Mouse (Mus musculus): ENCODE data around the gene Ogdh. TPM values are rescaled to one million over a fixed set of nuclear protein-coding genes. Genes with fewer than 3 reads are reported as not detected.

Ogdh gene
- total and polyA plus RNA-seq, 2 experiments, result 69.9 to 85.2 TPM

DNA sequence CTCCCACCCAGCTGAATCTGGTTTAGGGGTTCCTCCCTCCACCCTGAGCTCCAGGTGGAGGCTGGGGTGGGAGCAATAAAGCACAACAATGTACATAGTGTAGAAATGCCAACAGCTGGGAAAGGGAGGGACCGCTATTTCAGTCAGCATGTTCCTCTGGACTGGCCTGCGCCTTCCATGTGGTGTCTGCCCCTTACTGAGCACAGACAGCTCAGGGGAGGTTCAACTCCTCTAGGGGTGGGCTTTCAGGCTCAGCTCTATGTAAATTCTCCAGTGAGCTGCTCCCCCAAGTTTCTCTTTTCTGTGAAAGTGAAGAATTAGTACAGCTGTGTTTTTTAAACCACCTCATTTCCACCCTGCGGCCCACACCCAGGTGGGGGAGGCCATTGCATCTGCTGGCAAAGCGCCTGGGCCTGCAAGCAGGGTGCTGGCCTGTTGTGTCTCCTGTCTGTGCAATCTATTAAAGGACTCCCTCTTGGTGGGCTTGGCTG lies 114.2 kb downstream of the Ogdh start:
- Histone ChIP-seq H3K79me2 (ENCODE audit: control insufficient read depth, insufficient read depth, low read length) (no peaks in the 10 kb centered on the region), H3K4me1 (ENCODE audit: control insufficient read depth, insufficient read depth, low read length) (no peaks in the 10 kb centered on the region), H3K9ac (ENCODE audit: low read depth, low read length) (no peak overlapping the region), H3K36me3 (ENCODE audit: control insufficient read depth, insufficient read depth, low read length) (peaks cover 8% of the 10 kb centered on the region; the same call in 1 of the 2 replicates), H3K27me3 (ENCODE audit: control insufficient read depth, insufficient read depth, low read length) (no peaks in the 10 kb centered on the region), H3K4me3 (ENCODE audit: insufficient read depth, low read depth, low read length) (no peak overlapping the region), H3K27ac (replicated peaks; ENCODE audit: insufficient read depth, low read depth, low read length) (0 out of 2 replicates have a peak overlapping the region, but pooled peaks have one; percentile 12)
- no peak for DNase-seq (ENCODE audit: extremely low read depth, low read depth, low spot score)
- 85% methylated on average over 4 of the region's 4 CpGs for WGBS
- no peak for TF ChIP-seq POLR2A (IDR thresholded peaks at IDR 0.05; ENCODE audit: extremely low read depth, insufficient read depth, low read length)
- TF ChIP-seq CTCF (IDR thresholded peaks at IDR 0.05; ENCODE audit: low read depth, low read length), result no peak

Other genes with a start within 250 kb of the Ogdh start
- 6.4 and 8.5 TPM in 2 replicates for gene Camk2b, start 225.3 kb upstream of the Ogdh start, total RNA-seq (2014; rRNA removed)
- gene Camk2b, start 225.3 kb upstream of the Ogdh start, polyA plus RNA-seq (2012; rRNA removed), result 2.9 and 8.1 TPM in 2 replicates
- 0.09 and 0.13 TPM in 2 replicates for gene A730071L15Rik, start 91.6 kb upstream of the Ogdh start, total RNA-seq (2014; rRNA removed)
- gene A730071L15Rik, start 91.6 kb upstream of the Ogdh start, polyA plus RNA-seq (2012; rRNA removed), result 0.05 TPM in 1 of 2 replicates, not detected in the other
- 10.6 and 12.8 TPM in 2 replicates for gene Nudcd3, start 91.2 kb upstream of the Ogdh start, total RNA-seq (2014; rRNA removed)
- gene Nudcd3, start 91.2 kb upstream of the Ogdh start, polyA plus RNA-seq (2012; rRNA removed), result 14.6 and 16.7 TPM in 2 replicates
- gene Npc1l1, start 61.5 kb upstream of the Ogdh start, total RNA-seq (2014; rRNA removed), result not detected in 2 replicates
- gene Npc1l1, start 61.5 kb upstream of the Ogdh start, polyA plus RNA-seq (2012; rRNA removed), result 0.05 TPM in 1 of 2 replicates, not detected in the other
- 28.5 and 31.8 TPM in 2 replicates for gene Ddx56, start 23.9 kb upstream of the Ogdh start, total RNA-seq (2014; rRNA removed)
- 19.2 and 30.0 TPM in 2 replicates for gene Ddx56, start 23.9 kb upstream of the Ogdh start, polyA plus RNA-seq (2012; rRNA removed)
- gene Tmed4, start 16.8 kb upstream of the Ogdh start, total RNA-seq (2014; rRNA removed), result 42.2 and 43.1 TPM in 2 replicates
- 80.1 and 83.2 TPM in 2 replicates for gene Tmed4, start 16.8 kb upstream of the Ogdh start, polyA plus RNA-seq (2012; rRNA removed)
- gene Zmiz2, start 97.4 kb downstream of the Ogdh start, total RNA-seq (2014; rRNA removed), result 3.0 and 4.4 TPM in 2 replicates
- gene Zmiz2, start 97.4 kb downstream of the Ogdh start, polyA plus RNA-seq (2012; rRNA removed), result 14.7 and 15.2 TPM in 2 replicates
- gene Ppia, start 123.8 kb downstream of the Ogdh start, total RNA-seq (2014; rRNA removed), result 1,424 and 1,884 TPM in 2 replicates
- gene Ppia, start 123.8 kb downstream of the Ogdh start, polyA plus RNA-seq (2012; rRNA removed), result 454 and 472 TPM in 2 replicates
- 35.8 and 44.4 TPM in 2 replicates for gene H2afv, start 152.8 kb downstream of the Ogdh start, total RNA-seq (2014; rRNA removed)
- gene H2afv, start 152.8 kb downstream of the Ogdh start, polyA plus RNA-seq (2012; rRNA removed), result 30.9 and 31.1 TPM in 2 replicates
- 11.2 and 12.6 TPM in 2 replicates for gene Purb, start 184.3 kb downstream of the Ogdh start, total RNA-seq (2014; rRNA removed)
- gene Purb, start 184.3 kb downstream of the Ogdh start, polyA plus RNA-seq (2012; rRNA removed), result 2.5 and 2.6 TPM in 2 replicates
- gene Myo1g, start 229.3 kb downstream of the Ogdh start, total RNA-seq (2014; rRNA removed), result 1.1 and 2.6 TPM in 2 replicates
- 1.4 and 2.3 TPM in 2 replicates for gene Myo1g, start 229.3 kb downstream of the Ogdh start, polyA plus RNA-seq (2012; rRNA removed)